Mouse (Mus musculus): ENCODE measurements around the gene Denr. TPM values are rescaled to one million over a fixed set of nuclear protein-coding genes. Genes with fewer than 3 reads are reported as not detected.

Gene Denr
- polyA plus RNA-seq, 1 experiment = 4.7 TPM

GRCm38 (mm10) chr5:123973299-123974178 lies 66.6 kb downstream of the Denr start, which contains the start of gene Hip1r:
Gene Hip1r (plus strand): TSS chr5:123973628.
- TF ChIP-seq TAL1 (IDR thresholded peaks at IDR 0.05; ENCODE audit: low read length) = no peak
- TF ChIP-seq GATA1 (IDR thresholded peaks at IDR 0.05; ENCODE audit: low read length) = no peak
- H3K27me3 ChIP-seq (ENCODE audit: control insufficient read depth) = peaks cover 45% of the 10 kb centered on the region
- H3K9me3 ChIP-seq (ENCODE audit: control insufficient read depth, low read length) = no peaks in the 10 kb centered on the region
- peaks cover 23% of the 10 kb centered on the region for H3K4me1 ChIP-seq (ENCODE audit: control insufficient read depth)
- no peaks in the 10 kb centered on the region; the same call in 1 of the 2 replicates for H3K36me3 ChIP-seq (ENCODE audit: control insufficient read depth)
- peak within 1 kb of the TSS; percentile 71 for H3K4me3 ChIP-seq (replicated peaks)

GRCm38 (mm10) chr5:123974179-123974485 lies 67.2 kb downstream of the Denr start:
- peak overlapping the region; percentile 71 for H3K4me3 ChIP-seq (replicated peaks)
- H3K4me1 ChIP-seq (ENCODE audit: control insufficient read depth) = peaks cover 24% of the 10 kb centered on the region
- TF ChIP-seq TAL1 (IDR thresholded peaks at IDR 0.05; ENCODE audit: low read length) (no peak), GATA1 (IDR thresholded peaks at IDR 0.05; ENCODE audit: low read length) (no peak)
- H3K9me3 ChIP-seq (ENCODE audit: control insufficient read depth, low read length) = no peaks in the 10 kb centered on the region
- H3K36me3 ChIP-seq (ENCODE audit: control insufficient read depth) = peaks cover under 1% of the 10 kb centered on the region; the same call in 1 of the 2 replicates
- peaks cover 45% of the 10 kb centered on the region for H3K27me3 ChIP-seq (ENCODE audit: control insufficient read depth)

GRCm38 (mm10) chr5:123974616-123975111 lies 67.7 kb downstream of the Denr start:
- Histone ChIP-seq H3K36me3 (ENCODE audit: control insufficient read depth) (peaks cover 3% of the 10 kb centered on the region; the same call in 1 of the 2 replicates), H3K4me1 (ENCODE audit: control insufficient read depth) (peaks cover 25% of the 10 kb centered on the region), H3K27me3 (ENCODE audit: control insufficient read depth) (peaks cover 45% of the 10 kb centered on the region), H3K9me3 (ENCODE audit: control insufficient read depth, low read length) (no peaks in the 10 kb centered on the region), H3K4me3 (replicated peaks) (peak overlapping the region; percentile 71)
- TF ChIP-seq GATA1 (IDR thresholded peaks at IDR 0.05; ENCODE audit: low read length) (no peak), TAL1 (IDR thresholded peaks at IDR 0.05; ENCODE audit: low read length) (no peak)

GRCm38 (mm10) chr5:123975668-123976180 lies 68.7 kb downstream of the Denr start:
- Histone ChIP-seq H3K27me3 (ENCODE audit: control insufficient read depth) (peaks cover 43% of the 10 kb centered on the region), H3K9me3 (ENCODE audit: control insufficient read depth, low read length) (no peaks in the 10 kb centered on the region), H3K36me3 (ENCODE audit: control insufficient read depth) (peaks cover 5% of the 10 kb centered on the region; the same call in 1 of the 2 replicates), H3K4me1 (ENCODE audit: control insufficient read depth) (peaks cover 25% of the 10 kb centered on the region), H3K4me3 (replicated peaks) (no peak overlapping the region)
- no peak for TF ChIP-seq TAL1 (IDR thresholded peaks at IDR 0.05; ENCODE audit: low read length)
- no peak for TF ChIP-seq GATA1 (IDR thresholded peaks at IDR 0.05; ENCODE audit: low read length)

GRCm38 (mm10) chr5:123977231-123977630 lies 70.3 kb downstream of the Denr start:
- TF ChIP-seq TAL1 (IDR thresholded peaks at IDR 0.05; ENCODE audit: low read length) (no peak), GATA1 (IDR thresholded peaks at IDR 0.05; ENCODE audit: low read length) (no peak)
- Histone ChIP-seq H3K4me3 (replicated peaks) (no peak overlapping the region), H3K9me3 (ENCODE audit: control insufficient read depth, low read length) (no peaks in the 10 kb centered on the region), H3K36me3 (ENCODE audit: control insufficient read depth) (peaks cover 5% of the 10 kb centered on the region; the same call in 1 of the 2 replicates), H3K4me1 (ENCODE audit: control insufficient read depth) (peaks cover 26% of the 10 kb centered on the region), H3K27me3 (ENCODE audit: control insufficient read depth) (peaks cover 39% of the 10 kb centered on the region)

- Histone ChIP-seq H3K9me3 (ENCODE audit: control insufficient read depth, low read length) (no peaks in the 10 kb centered on the region), H3K4me1 (ENCODE audit: control insufficient read depth) (peaks cover 33% of the 10 kb centered on the region), H3K27me3 (ENCODE audit: control insufficient read depth) (peaks cover 33% of the 10 kb centered on the region), H3K4me3 (replicated peaks) (no peak overlapping the region), H3K36me3 (ENCODE audit: control insufficient read depth) (peaks cover 5% of the 10 kb centered on the region; the same call in 1 of the 2 replicates)
- TF ChIP-seq TAL1 (IDR thresholded peaks at IDR 0.05; ENCODE audit: low read length) = no peak
- TF ChIP-seq GATA1 (IDR thresholded peaks at IDR 0.05; ENCODE audit: low read length) = no peak
Measured at GRCm38 (mm10) chr5:123978131-123978530, 71.2 kb downstream of the Denr start.

Other genes starting within 250 kb of the Denr start
- 0.92 and 1.1 TPM in 2 replicates for gene Clip1, start 222.6 kb upstream of the Denr start, polyA plus RNA-seq (2012)
- gene Zcchc8, start 186.1 kb upstream of the Denr start, polyA plus RNA-seq (2012) = 4.5 and 5.7 TPM in 2 replicates
- 1.4 and 1.7 TPM in 2 replicates for gene Rsrc2, start 157.8 kb upstream of the Denr start, polyA plus RNA-seq (2012)
- gene Kntc1, start 157.5 kb upstream of the Denr start, polyA plus RNA-seq (2012) = 0.95 and 1.2 TPM in 2 replicates
- gene Hcar2, start 41.7 kb upstream of the Denr start, polyA plus RNA-seq (2012) = not detected in 2 replicates
- not detected in 2 replicates for gene Hcar1, start 27.2 kb upstream of the Denr start, polyA plus RNA-seq (2012)
- gene Gm43518, start 20.2 kb downstream of the Denr start, polyA plus RNA-seq (2012) = not detected in 2 replicates
- 0.05 and 0.65 TPM in 2 replicates for gene Ccdc62, start 23.5 kb downstream of the Denr start, polyA plus RNA-seq (2012)
- 0.37 and 0.38 TPM in 2 replicates for gene Hip1r, start 66.5 kb downstream of the Denr start, polyA plus RNA-seq (2012)
- 19.6 and 21.1 TPM in 2 replicates for gene Vps37b, start 125.1 kb downstream of the Denr start, polyA plus RNA-seq (2012)
- gene Abcb9, start 188.6 kb downstream of the Denr start, polyA plus RNA-seq (2012) = 3.7 and 4.7 TPM in 2 replicates
- 8.6 and 8.7 TPM in 2 replicates for gene Ogfod2, start 205.1 kb downstream of the Denr start, polyA plus RNA-seq (2012)
- gene Arl6ip4, start 208.9 kb downstream of the Denr start, polyA plus RNA-seq (2012) = 14.6 and 17.3 TPM in 2 replicates